Mouse (Mus musculus) spleen, adult 18-20 months (tissue): Measurements from ENCODE around the gene Zfp385a.

Experiments
- DNase-seq, 2 experiments: peaks; one replicate each; pipeline ENCODE4 v3.0.0; 2022; ENCODE audit warnings: mixed read lengths in 2 of 2

Zfp385a gene

GRCm38 (mm10) chr15:103305792-103306645 is 33.9 kb downstream of the Zfp385a start:
- DNase-seq, result no peak

DNA sequence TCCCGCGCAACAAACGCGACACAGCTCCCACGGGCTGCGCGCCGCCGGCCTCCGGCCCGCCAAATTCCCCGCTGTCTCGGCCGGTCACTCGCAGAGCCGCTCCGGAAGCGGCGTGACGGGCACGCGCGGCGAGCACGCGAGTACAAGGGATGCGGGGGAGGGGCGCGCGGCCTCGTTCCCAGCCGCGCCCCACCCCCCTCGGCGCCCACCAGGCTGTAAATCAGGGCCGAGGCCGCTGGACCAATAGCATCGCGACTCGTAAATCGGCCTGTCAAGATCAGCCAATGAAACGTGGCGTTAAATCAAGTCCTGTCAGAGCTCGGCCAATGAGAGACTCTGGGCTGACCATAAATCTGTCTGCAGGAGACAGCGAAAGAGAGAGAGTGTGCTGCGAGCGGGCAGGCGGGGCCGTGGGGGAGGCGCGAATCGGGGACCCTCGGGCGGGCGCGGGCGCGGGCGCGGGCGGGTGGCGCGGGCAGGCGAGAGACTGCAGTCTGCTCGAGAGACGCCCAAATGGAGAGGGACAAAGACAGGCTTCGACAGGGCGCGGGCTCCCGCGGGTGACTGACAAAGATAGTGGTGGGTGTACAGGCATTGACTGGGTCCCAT is 34.7 kb downstream of the Zfp385a start:
- peak; percentile 77 to 83 for DNase-seq

GRCm38 (mm10) chr15:103304616-103304969 is 35.3 kb downstream of the Zfp385a start:
- no peak for DNase-seq

DNA sequence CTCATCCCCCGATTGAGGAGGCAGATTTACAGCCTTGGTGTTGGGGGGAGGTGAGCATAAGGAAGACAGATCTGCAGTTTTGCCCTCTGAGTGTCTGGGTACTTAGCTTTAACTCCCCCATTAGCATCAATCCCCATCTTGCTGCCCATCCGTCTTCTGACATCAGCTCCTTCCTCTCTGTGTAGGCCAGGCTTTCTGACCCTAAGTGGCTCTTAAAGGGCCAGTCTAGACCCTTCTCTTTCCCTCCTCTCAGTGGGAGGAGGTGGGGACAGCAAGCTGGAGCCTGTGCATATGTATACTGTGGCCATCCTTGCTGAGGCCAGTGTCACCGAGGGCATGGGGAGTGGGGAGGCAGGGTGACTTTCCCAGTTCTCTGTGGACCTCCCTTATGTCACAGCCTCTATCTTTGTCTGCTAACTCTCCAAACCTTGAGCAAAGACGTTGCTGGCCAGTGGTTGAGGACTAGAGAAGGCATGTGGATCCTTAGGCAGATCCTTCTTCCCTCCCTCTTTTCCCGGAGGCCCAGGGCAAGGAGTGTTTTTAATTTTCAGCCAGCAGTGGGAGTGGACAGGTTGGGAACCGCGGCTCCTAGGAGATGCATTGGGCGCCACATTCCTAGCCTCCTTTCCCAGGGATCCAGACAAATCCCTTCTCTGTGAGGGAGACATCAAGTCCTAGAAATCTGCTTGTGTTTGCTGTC is 35.8 kb downstream of the Zfp385a start:
- no peak for DNase-seq

DNA sequence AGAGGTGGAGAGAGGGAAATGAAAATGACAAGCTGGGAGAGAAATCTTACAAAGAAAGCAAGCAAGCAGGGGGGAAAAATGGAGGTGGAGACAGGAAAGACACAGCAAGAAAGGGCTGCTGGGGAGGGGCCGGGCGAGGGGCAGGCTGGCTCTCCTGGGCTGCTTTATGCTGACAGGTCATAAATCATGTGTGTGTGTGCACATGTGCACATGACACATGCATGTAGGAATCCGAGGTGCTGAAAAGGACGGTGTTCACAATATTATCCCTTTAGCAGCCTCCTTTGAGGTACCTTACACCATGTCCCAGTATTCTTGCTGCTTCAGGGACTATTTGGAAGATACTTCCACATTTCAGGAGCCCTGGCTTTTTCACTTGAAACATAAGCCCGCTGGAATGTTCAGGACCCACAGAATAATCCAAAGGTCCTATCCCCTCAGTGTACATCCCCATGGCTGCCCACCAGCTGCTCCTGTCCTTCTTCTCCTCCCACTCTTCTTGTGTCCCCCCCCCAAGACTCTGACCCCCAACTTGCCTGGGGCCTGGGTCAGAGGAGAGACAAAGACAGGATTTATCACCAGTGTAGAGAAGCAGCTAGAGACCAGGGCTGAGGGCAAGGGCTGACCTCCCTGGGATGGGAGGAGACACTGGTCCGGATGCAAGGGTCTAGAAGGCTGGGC is 37.4 kb downstream of the Zfp385a start:
- no peak for DNase-seq

DNA sequence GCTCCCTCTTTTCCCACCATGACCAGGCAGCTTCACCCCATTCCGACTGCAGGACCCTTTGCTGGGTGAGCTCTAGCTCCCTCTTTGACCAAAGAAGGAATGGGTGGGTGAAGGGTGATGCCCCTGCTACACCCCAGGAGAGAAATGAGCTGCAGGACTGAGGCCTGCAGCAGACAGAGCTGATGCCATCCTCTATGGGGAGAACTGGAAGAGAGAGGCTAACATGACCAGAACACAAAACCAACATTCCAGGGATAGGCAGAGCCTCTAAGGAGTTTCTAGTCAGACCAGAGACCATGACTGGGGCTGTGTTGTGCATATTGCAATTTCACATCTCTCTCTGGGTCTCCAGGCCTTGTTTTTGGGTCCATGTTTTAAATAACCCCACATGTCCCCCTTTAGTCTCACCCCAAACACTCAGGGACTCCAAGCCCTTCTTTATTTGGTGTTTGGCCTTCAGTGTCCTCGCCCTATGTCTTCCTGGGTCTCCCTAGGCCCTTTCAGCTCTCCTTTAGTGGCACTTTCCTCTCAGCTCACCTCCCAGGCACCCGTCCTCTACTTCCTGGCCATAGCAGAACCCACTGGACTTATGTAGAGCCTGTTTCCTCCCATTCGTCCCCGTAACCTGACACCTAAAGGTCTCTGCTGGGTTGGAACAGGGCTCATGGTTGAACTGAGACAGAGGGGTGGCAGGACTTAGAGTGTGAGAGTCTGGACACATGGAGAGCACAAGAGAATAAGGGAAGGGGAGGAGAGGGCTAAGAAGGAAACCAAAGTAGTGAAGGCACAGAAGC is 38.1 kb downstream of the Zfp385a start:
- no peak for DNase-seq

GRCm38 (mm10) chr15:103301046-103301445 is 38.8 kb downstream of the Zfp385a start:
- DNase-seq, result no peak

DNA sequence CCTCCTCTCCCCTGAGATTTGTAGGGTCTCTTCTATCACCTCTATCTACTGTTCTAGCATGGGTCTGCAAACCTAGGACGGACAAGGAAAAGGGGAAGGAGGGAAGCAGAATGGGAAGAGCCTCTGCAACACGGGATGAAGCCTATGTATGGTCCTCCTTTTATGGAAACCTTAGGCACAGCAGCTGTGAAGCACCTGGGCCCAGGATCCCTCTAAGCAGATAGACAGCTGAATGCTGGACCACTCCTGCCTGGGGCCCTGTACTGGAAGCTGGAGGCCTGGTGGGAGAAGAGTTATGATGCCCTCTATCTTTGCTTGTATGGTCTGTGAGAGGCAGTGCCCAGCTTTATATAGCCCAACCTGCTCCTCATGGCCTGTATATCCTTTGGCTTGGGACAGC is 39.3 kb downstream of the Zfp385a start:
- no peak for DNase-seq

DNA sequence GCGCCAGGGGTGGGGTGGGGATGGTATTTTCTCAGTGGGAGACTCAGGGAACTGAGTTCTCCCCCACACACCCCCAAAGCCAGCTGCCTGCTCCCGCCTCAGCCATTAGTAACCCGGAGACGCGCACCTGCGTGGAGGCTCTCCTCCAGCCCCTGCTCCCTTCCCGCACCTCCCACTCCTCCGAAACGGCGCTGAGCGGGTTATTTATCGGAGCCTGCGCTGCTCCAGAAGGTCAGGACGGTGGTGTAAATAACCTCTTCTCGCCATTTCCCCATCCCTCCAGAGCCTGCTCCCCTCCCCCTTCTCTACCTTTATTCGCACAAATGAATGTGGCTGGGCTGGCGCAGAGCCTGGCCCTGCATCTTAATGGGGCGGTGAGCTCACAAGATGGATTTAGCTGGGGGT is 39.8 kb downstream of the Zfp385a start:
- no peak for DNase-seq

DNA sequence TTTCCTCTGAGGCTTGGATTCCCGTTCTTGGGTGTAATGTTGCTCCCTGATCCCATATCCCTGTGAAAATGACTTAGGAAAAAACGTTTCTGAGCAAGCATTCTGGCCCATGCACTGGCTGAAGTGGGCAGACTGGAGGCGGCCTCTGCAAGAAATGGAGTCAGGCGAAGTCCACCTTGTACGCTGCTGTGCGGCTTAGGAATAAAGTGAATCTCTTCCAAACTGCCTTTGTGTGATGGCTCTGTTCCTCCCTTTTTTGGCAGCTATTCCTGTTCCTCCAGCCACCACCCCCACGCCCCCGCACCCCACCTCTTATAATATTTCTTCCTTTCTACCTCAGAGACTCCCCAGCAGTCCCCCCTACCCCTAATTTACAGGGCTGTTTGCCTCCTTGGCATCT is 40.2 kb downstream of the Zfp385a start:
- DNase-seq, result no peak

DNA sequence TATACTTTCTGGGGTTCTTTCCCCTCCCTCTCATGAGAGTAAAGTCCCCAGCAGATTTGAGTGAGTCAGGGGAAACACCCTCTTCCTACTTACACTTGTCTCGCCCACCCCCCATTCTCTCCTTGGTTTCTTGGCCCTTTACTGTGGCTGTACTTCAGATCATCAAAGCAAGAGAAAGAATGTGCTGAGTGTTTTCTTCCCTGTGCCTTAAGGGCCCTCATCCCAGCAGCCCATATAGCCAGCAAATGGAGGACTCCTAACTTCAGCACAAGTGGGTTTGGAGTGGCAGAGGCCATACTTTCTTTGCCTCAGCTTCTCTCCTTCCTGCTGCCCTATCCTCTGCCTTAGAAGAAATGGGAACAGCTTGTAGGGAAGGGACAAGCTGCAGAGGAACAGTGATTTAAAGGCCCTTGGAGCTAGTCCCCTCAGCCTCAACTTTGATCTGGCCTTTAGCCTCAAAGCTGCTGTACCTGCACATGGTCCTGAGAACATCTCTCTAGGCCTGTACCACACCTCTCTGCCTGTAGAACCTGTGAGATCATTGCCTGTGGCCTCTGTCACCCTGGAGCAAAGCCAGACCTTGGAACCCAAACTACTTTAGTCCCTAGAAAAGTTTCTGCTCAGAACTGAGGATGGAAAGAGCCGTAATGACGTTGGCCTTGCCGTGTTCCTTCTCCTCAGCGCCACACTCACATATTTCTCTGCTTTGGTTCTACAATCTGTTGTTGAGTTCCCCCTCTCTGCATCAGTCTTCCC is 40.9 kb downstream of the Zfp385a start:
- DNase-seq, result no peak

DNA sequence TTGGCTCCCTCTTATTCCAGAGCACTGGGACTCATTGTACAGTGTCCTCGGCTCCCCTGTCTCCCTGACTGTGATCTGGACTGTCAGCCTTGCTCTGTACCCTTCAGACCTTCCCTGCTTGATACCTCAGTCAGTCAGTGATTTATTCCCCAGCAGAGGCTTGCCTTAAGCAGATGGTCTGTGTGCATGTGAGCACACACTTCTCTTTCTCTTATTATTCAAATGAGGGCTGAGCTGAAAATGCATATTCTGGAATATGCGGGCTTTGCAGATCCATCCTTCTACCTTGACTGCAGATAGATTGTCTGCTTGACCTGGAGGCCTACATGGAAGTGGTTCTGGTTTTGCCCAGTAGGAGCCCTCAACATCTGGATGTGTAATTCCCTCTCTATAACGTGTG is 41.9 kb downstream of the Zfp385a start:
- DNase-seq, result no peak

DNA sequence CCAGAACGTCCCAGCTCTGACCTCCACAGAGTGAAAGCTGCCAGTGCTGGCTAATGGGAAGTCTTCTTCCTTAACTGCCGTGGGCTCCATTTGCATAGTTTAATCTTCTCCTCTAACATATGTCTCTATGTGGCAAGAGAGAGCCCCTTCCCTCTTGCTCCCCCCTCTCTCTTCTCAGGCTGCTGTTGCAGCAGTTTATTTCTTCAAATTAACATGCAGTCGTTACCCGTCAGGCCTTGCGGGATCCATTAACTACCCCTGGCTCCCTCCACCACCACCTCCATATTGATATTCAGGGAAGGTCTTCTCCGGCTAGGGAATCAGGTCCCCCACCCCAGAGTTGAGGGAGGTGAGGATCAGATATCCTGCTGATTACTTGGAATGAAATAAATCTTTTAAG is 42.6 kb downstream of the Zfp385a start:
- no peak for DNase-seq

- DNase-seq, result no peak
Observed at GRCm38 (mm10) chr15:103295851-103296250, 44.0 kb downstream of the Zfp385a start.

DNA sequence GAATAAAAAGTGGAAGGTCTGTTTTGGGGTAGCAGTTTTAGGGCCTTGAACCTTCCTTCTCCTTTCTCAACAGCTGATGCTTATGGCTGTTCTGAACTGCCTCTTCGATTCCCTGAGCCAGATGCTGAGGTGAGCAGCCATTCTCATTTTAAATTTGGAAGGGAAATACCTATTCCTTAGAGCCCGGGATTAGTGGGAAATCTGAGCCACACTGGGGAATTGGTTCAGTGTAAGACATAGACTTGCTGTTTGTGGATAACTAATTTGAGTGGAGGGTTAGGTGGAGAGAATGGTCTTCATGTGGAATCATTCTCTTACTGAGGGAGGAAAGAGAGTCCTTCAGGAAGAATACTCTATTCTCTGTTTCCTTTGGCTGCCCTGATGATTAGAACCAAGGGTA is 45.2 kb downstream of the Zfp385a start:
- DNase-seq, result no peak

DNA sequence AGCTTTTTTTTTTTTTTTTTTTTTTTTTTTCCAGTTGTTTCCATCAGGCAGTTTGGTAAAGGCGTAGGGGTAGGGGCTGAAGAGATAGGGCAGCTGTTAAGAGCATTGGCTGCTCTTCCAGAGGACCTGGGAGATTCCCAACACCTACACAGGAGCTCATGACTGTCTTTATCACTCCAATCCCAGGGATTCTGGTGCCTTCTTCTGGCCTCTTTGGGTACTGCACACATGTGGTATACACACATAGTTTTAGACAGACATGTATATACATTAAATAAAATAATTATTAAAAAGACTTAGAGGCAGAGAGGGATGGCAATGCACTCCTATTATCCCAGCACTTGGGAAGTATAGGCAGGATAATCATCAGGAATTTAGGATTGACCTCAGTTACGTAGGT is 46.5 kb downstream of the Zfp385a start:
- no peak for DNase-seq

DNA sequence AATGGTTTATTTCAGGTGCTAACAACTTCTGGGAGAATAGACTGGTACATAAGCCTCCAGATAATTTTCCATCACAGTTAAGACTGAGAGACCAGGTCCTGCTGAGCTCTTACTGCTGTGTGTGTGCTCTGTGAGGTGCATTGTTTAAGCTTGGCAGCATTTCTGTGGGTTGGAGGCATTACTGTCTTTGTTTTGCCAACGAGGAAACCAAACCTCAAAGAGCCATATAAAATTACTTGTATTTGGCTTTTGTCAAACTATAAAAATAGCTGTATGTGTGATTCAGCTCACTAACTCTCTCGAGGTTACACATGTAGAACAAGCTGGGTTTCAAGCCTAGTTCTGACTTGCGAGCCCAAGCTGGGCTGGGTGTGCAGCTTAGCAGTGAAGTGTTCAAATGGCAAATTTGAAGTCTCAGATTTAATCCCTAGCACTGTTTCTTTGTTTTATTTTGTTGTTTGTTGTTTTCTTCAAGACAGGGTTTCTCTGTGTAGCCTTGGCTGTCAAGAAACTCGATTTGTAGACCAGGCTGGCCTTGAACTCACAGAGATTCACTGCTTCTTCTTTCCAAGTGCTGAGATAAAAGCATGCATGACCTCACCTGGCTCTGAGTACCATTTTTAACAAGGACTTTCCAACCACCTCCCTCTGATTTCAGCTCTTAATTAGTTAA is 47.1 kb downstream of the Zfp385a start:
- DNase-seq, result no peak

- DNase-seq, result no peak
Observed at GRCm38 (mm10) chr15:103290843-103291242, 49.0 kb downstream of the Zfp385a start.

- no peak for DNase-seq
Observed at GRCm38 (mm10) chr15:103290417-103290816, 49.5 kb downstream of the Zfp385a start.

GRCm38 (mm10) chr15:103289600-103289999 is 50.3 kb downstream of the Zfp385a start:
- DNase-seq, result no peak

- no peak for DNase-seq
Observed at GRCm38 (mm10) chr15:103285778-103286417, 54.0 kb downstream of the Zfp385a start.
